Mouse (Mus musculus) ES-E14 (cell line): Measurements from ENCODE around the gene Gm26938.

Experiments used
- CHD2 ChIP-seq: IDR thresholded peaks from 2 replicates; pipeline ENCODE4 v1.6.1; 2014; ENCODE audit warnings: mild to moderate bottlenecking, low read depth, low read length, inconsistent platforms
- HCFC1 ChIP-seq: IDR thresholded peaks from 2 replicates; pipeline ENCODE4 v1.6.1; 2012; ENCODE audit warnings: low read length, inconsistent platforms, borderline replicate concordance; ENCODE audit not compliant: insufficient read depth
- MAFK ChIP-seq: IDR thresholded peaks from 2 replicates; pipeline ENCODE4 v1.6.1; 2014; ENCODE audit warnings: mild to moderate bottlenecking, low read depth, low read length, inconsistent platforms; ENCODE audit not compliant: insufficient read depth
- ZNF384 ChIP-seq: IDR thresholded peaks from 2 replicates; pipeline ENCODE4 v1.6.1; 2012; ENCODE audit warnings: low read depth, low read length, inconsistent platforms

DNA sequence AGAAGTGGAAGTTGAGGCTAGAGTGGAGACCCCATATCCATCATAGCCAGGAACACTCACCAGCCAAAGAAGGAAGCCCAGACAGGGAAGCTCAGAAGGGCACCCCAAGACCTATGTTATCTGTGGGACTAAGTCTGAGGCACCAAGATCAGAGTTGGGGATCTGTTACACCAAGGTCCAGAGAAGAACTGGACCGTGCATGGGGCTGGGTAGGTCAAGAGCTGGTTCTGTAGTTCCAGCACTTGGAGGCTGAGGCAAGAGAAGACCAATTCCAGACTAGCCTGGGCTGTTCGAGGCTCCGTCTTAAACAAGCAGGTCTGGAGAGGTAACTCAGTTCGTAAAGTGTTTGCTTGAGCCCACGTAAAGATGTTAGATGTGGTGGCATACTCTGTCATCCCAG is 32.1 kb downstream of the Gm26938 start:
- TF ChIP-seq CHD2 (no peak), MAFK (no peak), HCFC1 (no peak), ZNF384 (no peak)
